Mouse (Mus musculus): ENCODE data around the gene Tubgcp2.

Tubgcp2 gene

DNA sequence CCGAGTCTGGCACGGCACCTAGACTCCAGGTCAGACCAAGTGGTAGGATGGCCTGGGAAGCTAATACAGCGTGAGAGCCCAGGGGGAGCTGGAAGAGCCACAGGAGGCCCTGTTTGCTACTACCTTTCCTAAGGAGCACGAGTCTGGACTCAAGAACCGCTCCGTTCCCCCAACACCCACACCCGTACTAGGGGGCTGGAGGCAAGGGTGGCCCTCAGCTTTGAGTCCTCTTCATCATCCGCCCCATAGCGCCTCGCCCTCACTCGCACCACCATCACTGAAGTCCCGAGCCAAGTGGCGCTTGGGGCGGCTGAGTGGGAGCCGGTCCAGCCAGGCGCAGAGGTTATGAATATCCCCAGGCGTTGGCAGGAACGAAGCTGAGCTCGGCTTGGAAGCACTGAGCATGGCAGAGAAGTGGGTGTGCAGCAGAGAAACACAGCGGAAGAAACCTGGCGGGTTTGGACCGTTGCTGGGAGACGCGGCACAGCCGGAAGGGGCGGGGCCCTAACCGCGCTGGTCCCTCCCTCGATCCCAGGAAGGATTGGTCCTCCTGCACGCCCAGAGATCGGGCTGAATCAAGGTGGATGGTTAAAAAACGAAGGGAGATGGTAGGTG, 58.1 kb downstream of the Tubgcp2 start, which contains the start of gene 6430531B16Rik:
Gene 6430531B16Rik (minus strand): TSS at position 478 of the 615 bp plus-strand sequence.
- DNase-seq: peak; percentile 81

DNA sequence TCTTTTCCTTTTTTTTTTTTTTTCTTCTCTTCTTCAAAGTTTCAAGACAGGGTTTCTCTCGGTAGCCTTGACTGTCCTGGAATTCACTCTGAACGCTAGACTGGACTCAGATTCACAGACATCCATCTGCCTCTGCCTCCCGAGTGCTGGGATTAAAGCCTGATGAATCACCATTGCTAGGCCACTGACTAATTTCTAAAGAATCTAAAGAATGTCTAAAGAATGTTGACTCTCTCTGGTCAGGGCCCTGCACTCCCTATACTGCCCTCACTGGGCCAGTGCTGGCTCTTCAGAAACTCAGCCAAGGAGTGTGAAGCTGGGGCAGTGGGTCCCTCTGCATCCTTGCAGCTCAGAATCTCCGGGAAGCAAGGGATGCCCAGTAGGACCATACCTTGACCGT, 61.0 kb downstream of the Tubgcp2 start:
- no peak for DNase-seq

DNA sequence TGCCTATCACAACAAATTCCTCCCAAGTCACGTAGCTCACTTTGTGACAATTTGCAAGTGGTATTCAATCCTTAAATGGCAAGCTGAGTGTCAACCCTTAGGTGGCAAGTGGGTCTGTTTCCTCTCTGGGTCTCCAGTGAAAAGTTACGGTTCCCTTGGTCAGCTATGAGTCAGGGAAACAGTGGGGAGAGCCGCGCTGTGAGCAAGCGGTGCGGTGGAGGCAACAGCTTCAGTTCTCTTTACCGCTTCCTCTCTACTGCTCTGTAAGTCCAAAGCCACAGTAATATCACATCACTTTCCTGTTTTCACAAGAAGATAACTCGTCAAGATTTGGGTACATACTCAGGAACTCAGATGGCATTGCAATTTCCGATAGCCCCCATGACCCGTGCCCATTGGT, 62.2 kb downstream of the Tubgcp2 start:
- no peak for DNase-seq

DNA sequence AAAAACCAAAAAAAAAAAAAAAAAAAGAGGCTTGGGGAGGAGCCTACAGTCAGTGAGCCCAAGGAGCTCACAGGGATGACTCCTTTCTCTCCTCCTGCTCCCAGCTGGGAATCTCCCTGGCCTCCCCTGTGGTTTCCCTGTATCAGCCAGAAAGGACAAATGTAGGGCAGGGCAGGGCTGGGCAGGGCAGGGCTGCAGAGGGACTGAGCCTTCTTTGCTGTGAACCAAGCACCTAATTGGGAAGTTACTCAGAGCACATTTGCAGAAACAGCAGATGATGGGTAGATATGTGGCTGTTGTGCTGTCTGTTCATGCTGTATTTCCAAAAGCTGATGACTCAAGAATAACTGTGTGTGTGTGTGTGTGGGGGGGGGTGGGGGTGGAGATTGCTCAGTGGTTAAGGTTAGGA, 63.5 kb downstream of the Tubgcp2 start:
- no peak for DNase-seq

DNA sequence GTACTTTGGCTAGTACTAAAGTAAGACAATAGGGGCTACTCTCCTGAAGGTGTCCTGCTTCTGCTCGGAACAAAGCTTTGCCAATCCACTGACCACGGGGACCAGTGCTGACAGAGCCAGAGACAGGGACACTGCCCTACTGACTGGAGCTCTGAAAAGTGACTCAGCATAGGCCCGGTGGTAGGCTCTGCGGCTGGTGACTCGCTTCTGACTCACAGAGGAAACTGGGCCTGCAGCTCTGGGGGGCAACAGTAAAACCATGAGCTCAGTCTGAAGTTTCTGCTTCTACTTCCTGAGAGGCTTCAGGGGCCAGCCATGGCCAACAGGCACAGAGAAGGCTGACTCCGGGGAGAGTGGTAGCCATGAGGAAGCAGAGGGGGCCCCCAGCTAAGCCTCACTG, 65.0 kb downstream of the Tubgcp2 start:
- no peak for DNase-seq

DNA sequence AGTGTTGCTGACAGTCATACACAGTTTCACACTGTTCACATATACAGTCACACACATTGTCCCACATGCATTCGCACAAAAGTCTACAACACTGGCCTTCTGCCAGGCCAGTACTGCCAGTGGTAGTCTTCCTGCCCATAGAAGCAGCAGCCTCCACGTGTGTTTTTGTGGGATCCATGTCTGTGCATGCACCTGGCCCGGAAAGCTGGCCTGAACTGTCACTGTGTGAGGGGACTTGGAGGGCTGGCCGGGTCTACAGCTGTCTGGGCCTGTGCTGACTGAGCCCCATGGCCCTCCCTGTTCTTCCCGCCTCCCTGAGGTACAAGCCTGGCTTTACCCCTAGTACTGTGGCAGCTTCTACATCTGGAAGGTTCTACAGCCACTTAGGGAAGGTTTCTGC, 65.5 kb downstream of the Tubgcp2 start:
- no peak for DNase-seq

DNA sequence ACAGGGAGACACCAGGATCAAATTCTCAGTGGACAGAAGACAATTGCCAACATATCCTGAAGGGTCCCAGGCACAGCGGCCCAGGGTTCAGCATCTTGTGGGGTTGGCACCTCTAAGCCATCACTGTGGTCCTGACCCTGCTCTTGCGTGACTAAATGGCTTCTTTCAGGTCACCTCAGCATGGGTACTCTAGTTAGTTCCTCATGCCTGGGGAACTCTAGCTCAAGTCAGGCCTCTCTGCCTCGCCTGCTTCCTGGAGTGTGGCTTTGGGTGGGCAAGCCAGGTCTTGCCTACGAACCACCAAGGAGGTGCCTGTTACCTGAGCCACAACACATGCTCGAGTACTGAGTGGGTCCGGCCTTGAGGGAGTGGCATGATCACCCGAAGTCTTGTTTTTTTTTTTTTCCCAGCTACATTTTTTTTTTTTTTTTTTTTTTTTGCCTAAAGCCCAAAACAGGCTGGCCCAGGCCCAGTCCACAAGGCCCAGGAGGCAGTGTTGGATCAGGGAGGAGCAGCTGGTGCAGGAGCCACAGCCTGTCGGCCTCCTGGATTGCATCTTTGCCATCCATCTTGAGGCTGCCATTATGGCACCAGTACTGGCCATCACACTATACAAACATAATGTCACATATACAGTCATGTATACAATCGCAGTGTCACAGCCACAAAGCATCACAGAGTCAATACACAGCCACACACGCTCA, 66.1 kb downstream of the Tubgcp2 start:
- no peak for DNase-seq

DNA sequence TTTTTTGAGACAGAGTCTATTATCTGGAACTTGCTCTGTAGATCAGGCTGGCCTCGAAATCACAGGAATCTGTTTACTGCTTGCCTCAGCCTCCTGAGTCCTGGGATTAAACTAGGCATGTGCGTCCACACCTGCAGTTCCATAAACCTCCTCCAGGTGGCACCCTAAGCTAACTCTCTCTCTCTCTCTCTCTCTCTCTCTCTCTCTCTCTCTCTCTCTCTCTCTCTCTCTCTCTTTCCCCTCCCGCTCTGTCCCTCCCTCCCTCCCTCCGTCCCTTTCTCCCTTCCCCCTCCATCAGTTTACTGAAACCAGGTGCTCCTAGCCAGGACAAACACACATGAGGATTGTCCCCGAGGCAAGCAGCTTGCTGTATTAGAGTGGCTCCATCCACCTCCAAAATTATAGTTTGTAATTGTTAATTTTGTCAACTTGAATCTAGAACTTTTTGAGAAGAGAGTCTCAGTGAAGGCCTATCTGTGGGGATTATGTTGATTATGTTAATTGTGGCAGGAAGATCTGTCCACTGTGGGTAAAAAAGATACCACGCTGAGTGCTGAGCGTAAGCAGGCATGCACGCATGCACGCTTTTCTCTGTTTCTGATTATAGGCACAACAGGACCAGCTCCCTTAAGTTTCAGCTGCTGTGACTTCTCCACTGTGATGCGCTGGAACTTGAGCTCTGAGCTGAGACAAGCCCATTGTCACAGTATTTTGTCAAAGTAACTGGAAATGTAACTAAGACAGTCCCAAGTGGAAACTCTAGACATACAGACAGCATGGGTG, 66.9 kb downstream of the Tubgcp2 start:
- peak; percentile 68 for DNase-seq

DNA sequence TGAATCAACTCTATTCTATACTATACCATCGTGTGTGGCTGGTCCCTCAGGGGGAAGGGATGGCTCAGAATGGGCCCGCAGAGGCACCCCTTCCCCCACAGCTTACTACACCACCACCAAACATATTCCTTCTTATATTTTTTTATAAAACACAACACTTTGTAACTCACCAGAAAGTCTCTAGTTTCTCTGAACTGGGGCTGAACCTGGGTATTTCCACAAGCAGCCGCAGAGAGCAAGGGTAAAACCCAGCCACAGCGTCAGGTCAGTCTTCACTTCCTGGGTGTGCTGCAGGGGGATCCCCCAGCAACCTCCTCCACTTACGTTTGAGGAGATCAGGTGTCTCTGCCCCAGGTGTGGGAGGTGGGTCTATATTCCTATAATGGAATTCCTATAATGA, 68.0 kb downstream of the Tubgcp2 start:
- DNase-seq: no peak

DNA sequence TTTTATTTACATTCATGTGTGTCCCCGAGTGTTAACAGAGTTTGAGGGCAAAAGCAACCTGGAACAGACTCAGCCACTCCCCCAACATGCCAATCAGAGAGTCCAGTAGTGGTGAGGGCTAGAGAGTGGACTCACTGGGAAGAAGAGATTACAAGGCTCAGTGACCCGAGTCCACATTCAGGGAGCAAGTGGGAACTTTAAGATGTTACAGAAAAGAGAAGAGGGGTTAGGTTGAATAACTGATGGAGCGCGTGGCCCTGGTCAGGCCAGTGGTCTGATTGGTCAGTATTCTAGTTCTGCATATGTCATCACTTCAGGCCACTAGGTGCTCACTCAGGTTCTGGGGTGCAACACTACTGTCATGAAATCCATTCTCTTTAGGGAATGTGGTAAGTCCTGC, 69.3 kb downstream of the Tubgcp2 start:
- no peak for DNase-seq

DNA sequence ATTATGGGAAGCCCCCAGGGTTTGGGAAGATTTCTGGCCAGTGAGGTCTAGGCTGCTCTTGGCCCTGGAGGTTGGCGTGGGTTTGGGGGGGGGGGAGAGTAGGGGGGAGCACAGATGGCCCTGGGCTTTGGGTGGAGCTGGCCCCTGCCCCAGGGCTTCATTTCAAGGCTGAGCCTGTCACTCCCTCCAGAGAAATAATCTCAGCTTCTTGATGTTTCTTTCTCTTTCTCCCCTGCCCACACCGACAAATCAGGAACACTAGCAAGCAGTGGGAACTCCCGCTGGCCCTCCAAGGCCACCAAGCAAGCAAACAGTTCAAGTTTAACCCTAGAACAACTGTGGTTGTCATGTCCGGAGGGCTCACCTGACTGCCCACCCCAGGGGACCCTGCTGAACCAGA, 72.7 kb downstream of the Tubgcp2 start:
- no peak for DNase-seq

DNA sequence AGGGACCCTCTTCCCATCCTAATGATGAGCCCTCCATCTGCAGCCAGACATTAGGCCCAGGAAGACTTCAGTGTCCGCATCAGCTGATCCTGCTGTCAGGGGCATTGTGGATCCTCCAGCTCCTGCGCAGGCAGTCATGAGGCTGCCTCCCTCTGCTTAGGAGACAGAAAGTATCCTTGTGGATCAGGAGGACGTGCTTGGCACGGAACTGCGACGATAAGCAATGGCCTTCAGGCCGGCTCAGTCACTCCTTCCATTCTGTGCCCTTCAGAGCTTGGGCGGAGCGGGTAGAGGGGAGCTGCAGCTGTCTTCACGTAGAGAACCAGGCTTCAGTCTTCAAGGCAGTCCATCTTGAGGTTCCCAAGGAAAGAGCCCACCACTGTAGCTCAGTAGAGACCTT, 75.3 kb downstream of the Tubgcp2 start:
- no peak for DNase-seq

DNA sequence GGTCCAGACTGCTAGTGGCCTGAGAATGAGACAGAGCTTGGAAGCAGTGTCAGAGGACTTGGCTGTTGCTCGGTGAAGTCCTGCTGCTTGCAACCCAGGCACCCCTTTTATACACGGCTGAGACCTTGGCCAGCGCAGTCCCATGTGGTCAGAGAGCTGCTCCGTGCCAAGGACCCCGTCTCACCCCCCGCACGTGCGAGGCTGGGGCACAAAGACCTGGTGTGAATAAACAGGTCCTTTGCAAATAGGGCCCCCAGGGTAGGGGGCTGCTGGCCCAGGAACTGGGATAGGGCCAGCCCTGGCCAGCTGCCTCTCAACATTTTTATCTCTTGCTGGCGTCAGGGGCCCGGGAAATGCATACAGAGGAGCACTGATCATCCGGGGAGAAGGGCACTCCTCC, 78.5 kb downstream of the Tubgcp2 start:
- DNase-seq: no peak

DNA sequence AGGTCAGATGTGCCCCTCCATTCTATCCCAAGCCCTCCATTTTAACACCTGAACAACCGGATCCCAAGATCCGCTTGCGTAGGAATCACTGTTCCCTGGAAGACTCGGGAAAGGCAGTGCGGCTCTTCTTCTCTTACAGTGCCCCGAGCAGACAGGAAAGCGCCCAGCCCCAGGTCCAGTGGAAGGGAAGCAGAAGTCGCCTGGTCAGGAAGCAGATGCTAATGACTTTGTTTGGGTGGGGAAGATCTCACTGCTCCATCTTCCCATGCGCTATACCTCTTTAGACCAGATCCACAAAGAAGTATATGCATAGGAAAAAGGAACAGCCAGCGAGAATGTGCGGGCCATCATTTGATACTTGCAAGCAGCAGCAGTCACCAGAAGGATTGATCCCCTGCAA, 79.0 kb downstream of the Tubgcp2 start:
- no peak for DNase-seq

DNA sequence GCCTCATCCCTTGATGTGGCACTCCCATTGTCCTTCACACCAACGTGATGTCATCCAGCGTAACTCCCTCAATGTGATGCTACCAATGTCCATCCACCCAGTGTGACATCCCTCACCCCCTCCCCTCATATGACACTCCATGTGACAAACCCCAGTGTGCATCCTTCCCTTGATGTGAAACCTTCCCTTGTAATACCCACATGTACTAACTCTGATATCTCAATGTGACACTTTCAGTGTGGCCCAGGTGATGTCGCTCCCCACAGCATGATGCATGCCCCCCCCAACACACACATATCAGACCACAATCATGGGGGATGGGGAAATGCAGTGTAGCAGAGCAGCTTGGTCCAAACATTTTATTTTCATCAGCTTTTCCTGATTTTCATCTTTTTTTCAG, 79.8 kb downstream of the Tubgcp2 start:
- no peak for DNase-seq

DNA sequence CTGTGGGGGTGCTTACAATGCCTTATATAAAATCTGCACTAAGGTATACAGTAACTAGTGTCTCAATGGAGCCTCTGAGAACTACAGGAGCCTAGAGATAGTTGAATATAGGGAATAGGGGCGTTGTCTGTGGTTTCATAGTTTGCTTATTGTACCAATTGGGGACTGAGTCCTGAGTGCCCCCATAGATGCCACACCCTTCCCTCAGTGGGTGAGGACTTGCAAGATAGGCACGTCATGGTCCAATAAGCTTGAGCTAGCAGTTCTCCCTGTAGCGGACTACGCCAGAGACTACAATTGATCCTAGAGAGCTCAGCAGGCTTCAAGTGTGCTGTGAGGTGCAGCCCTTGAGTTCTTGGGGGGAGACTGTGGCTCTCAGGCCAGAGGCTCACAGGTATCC, 81.0 kb downstream of the Tubgcp2 start:
- DNase-seq: no peak

DNA sequence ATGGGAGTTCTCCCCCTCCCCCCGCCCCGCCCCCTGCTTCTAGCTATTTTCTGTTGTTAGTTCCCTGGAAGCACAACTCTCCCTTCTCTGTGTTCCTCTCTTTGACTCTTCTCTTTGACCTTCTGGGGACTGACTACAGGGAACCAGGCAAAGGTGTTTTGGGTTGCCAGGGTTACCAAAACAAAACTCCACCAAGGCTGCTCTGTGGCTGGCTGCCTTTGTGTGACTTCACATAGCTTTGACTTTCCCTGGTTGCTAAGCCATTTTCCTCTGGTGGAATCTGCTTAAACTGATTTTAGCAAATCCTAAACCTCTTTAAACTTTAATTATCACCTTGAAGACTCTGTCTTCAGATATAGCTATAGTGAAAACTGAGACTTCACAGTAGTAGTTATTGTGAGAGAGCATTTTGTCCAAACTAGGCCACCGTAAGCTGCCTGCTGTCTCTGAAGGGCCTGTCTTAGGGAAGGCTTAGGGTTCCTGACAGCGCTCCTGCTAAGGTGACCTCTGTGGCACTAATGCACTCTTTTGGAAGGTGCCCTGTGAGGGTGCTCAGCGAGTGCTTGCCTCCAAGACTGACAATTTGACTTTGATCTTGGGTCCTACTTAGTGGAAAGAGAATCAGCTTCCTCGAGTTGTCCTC, 84.4 kb downstream of the Tubgcp2 start:
- no peak for DNase-seq

DNA sequence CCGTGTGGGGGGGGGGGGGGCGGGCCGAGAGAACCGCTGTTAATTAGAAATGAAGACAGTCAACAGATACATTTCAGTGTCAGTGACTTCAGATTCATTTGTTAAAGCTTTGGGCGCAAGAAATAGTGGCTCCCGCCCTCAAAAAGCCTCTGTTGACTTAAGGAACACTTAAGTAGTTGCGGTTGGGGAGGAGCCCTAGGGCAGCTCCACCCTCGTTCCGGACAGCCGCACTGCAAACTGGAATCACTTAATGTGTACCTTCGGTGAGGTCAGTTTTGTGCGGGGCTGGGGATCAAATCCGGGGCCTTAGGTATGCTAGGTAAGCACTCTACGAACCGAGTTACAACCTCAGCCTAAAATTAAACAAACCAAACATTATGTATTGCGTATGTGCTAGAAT, 85.4 kb downstream of the Tubgcp2 start:
- no peak for DNase-seq

DNA sequence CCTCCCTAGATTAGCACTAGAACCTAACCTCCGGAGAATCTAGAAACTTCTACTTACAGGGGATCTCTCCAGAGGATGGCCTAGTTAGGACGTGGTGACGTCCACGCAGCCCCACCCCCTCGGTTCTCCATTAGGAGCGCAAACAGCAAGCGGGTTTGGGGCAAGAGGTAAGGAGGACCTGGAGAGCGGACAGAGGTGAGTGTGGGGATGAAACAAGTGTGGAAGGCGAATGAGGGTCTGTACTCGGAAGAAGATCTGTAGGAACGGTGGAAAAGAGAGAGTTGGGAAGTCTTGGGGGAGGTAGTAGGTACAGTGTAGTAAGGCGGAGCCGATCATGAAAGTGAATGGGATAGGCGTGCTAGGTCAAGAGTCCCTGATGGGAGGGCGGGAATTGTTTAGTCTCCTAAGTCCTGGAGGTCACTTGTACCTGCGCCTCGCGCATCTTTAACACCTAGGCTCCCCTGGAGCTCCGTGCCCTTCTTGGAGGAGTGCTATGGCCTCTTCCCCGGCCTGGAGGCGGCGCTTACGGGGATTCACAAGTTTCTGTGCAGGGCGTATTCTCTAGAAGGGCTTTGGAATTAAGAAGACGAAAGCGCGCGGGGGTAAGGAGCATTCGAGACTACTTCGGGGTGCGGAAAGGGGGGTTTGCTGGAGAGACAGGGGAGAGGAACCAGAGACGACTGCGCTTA, 86.0 kb downstream of the Tubgcp2 start:
- no peak for DNase-seq

DNA sequence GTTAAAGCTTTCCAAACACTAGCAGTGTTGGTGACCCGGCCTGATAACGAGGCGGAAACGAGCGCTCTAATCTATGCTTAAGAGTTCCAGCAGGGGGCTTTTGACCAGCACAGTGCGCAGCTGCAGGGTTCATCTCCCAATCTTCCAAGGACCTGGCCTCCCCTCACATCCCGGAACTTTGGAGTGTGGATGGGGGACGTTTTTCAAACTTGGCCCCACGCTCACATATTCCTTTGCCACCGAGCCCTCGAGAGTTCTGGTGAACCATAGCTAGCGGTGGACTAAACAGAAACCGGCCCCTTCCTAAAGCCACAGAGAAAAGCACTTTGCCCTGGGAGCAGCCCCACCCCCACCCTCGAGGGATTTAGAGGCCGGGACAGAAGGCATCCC, 86.6 kb downstream of the Tubgcp2 start:
- no peak for DNase-seq

DNA sequence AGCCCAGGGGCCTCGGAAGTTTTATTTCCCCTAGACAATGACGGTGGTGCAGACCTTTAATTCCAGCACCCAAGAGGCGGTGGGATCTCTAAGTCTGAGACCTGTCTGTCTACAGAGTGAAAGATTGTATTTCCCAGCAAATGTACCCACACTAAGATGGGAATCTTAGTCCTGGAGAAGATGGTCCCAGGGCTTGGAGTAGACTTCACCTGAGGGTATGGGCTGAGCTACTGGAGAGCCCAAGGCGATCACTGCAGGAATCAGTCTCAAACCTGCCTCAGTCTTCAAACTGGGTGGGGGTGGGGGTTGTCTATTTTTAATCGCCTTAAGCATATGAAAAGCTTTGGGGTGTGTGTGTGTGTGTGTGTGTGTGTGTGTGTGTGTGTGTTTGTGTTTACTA, 90.4 kb downstream of the Tubgcp2 start:
- no peak for DNase-seq
